ENCODE assay signal across 18 mouse cellular contexts in genomic region chr8:106147868-106148565, GRCm38 (mm10). TPM values are rescaled to one million over a fixed set of nuclear protein-coding genes. Genes with fewer than 3 reads are reported as not detected.
A peak's percentile ranks its signal among the peaks of the same experiment; 100 is the strongest.
DNase-seq lines count a peak whose midpoint lies in the region; ATAC-seq and TF ChIP-seq lines count a peak whose summit lies in the region.
"Had no signal": no experiment of that assay in that cellular context is flagged by ENCODE, and none has a peak within 500 bp of the region (broad histone marks: within the 10 kb centered on the region; RNA-seq: fewer than 3 reads in every experiment).

No protein-coding gene starts in this region.

- no peaks in the 10 kb centered on the region for H3K36me3 ChIP-seq in lung, postnatal 0 days (ENCODE audit: insufficient read depth, low read length)
- H3K36me3 ChIP-seq: G1E; midbrain, embryonic 13.5 days had no signal

- ATAC-seq in lung, postnatal 0 days = peak; percentile 23
- ATAC-seq: midbrain, embryonic 13.5 days had no signal

- peaks cover 5% of the 10 kb centered on the region; the same call in 1 of the 2 replicates for H3K4me1 ChIP-seq in lung, postnatal 0 days (ENCODE audit: insufficient read depth, low read depth, low read length)

- TF ChIP-seq EP300 in lung, postnatal 0 days (IDR thresholded peaks at IDR 0.05) = no peak

- DNase-seq in gastrocnemius, adult 2 months = peak; percentile 72
- no peak for DNase-seq in gastrocnemius, postnatal 14 days
- DNase-seq in lung, postnatal 0 days (ENCODE audit: low spot score) = peak; percentile 66
- DNase-seq in lung, postnatal 25 days (ENCODE audit: low spot score) = no peak
- peak; percentile 92 for DNase-seq in adrenal gland, adult 2 months
- DNase-seq in lung, postnatal 14 days = peak; percentile 61
- no peak for DNase-seq in right cerebral cortex, postnatal 10 days (ENCODE audit: low spot score in 2 of 2)
- no peak for DNase-seq in frontal cortex, postnatal 10 days (ENCODE audit: low spot score in 2 of 2)
- DNase-seq: B cell, adult 2 months; cerebellum, adult 8-10 months; kidney, adult 11 months; left cerebral cortex, postnatal 4 days; lung, embryonic 14.5 days; retina, postnatal 1 day; thymus, adult 2 months had no signal

- TF ChIP-seq CTCF in gastrocnemius, adult 2 months (IDR thresholded peaks at IDR 0.05) = no peak
- TF ChIP-seq CTCF in lung, postnatal 0 days (IDR thresholded peaks at IDR 0.05) = no peak

- no peak overlapping the region for H3K4me2 ChIP-seq in lung, postnatal 0 days (replicated peaks; ENCODE audit: low read depth, low read length)
- H3K4me2 ChIP-seq: hindbrain, embryonic 14.5 days; lung, embryonic 14.5 days; midbrain, embryonic 13.5 days had no signal

- peak overlapping the region; percentile 68 for H3K27ac ChIP-seq in gastrocnemius, adult 2 months
- 0 out of 2 replicates have a peak overlapping the region, but pooled peaks have one; percentile 27 for H3K27ac ChIP-seq in lung, postnatal 0 days (ENCODE audit: low read length)
- H3K27ac ChIP-seq: hindbrain, embryonic 14.5 days; midbrain, embryonic 13.5 days had no signal

- no peak overlapping the region for H3K4me3 ChIP-seq in gastrocnemius, adult 2 months
- H3K4me3 ChIP-seq in lung, postnatal 0 days (ENCODE audit: low read depth, low read length) = no peak overlapping the region
- H3K4me3 ChIP-seq: midbrain, embryonic 13.5 days had no signal

- 76% methylated on average over 6 of the region's 6 CpGs for WGBS in lung, postnatal 0 days

- no peak overlapping the region for H3K9ac ChIP-seq in lung, postnatal 0 days (replicated peaks; ENCODE audit: low read depth)
- H3K9ac ChIP-seq: hindbrain, embryonic 14.5 days; lung, embryonic 14.5 days; midbrain, embryonic 13.5 days had no signal

- intact Hi-C loops in gastrocnemius, adult 2 months (cut with DNase I) = no loop called here
- intact Hi-C loops in gastrocnemius, postnatal 14 days (cut with DNase I; ENCODE audit: low total_unique reads) = loop anchor here (10.0 kb wide), 1 partner anchor 247 kb away; no protein-coding TSS in a partner anchor

- H3K27me3 ChIP-seq in lung, postnatal 0 days (replicated peaks; ENCODE audit: insufficient read depth, low read length) = no peaks in the 10 kb centered on the region
- H3K27me3 ChIP-seq: midbrain, embryonic 13.5 days had no signal

- no peaks in the 10 kb centered on the region for H3K9me3 ChIP-seq in lung, postnatal 0 days (ENCODE audit: low read length)
- H3K9me3 ChIP-seq: G1E; midbrain, embryonic 13.5 days had no signal

RNA-seq across cellular contexts. Expression of gene Pla2g15, which starts 2.2 kb away (rescaled TPM):
- 1 to 10 TPM; 3.5 TPM for total RNA-seq in gastrocnemius, adult 2 months (2021)
- 1 to 10 TPM; 4.5 to 5.0 TPM for total RNA-seq in gastrocnemius, postnatal 14 days (2021)
- 10.6 and 10.8 TPM in 2 replicates for polyA plus RNA-seq in lung, postnatal 0 days (2015; fragmentation: Nextera tagmentation; extraction: Ambion mirVana)
- 10 to 100 TPM; 21.9 to 38.8 TPM for total RNA-seq in adrenal gland, adult 2 months (2021)
- 21.9 and 22.1 TPM in 2 replicates for polyA plus RNA-seq in adrenal gland, adult 2 months (2012; rRNA removed)

RNA-seq across cellular contexts. Expression of gene Esrp2, which starts 11.2 kb away (rescaled TPM):
- not detected for total RNA-seq in gastrocnemius, adult 2 months (2021)
- not detected for total RNA-seq in gastrocnemius, postnatal 14 days (2021)
- 38.4 and 38.6 TPM in 2 replicates for polyA plus RNA-seq in lung, postnatal 0 days (2015; fragmentation: Nextera tagmentation; extraction: Ambion mirVana)
- total RNA-seq in adrenal gland, adult 2 months (2021) = 1 to 10 TPM; 1.7 to 3.7 TPM
- 2.0 and 5.5 TPM in 2 replicates for polyA plus RNA-seq in adrenal gland, adult 2 months (2012; rRNA removed)
- total RNA-seq: G1E; left cerebral cortex, postnatal 4 days had no signal
- polyA plus RNA-seq: G1E had no signal

RNA-seq across cellular contexts. Expression of gene Slc7a6, which starts 20.6 kb away (rescaled TPM):
- 10 to 100 TPM; 10.5 to 11.5 TPM for total RNA-seq in gastrocnemius, adult 2 months (2021)
- total RNA-seq in gastrocnemius, postnatal 14 days (2021) = 1 to 10 TPM; 6.1 to 7.0 TPM
- 38.9 and 39.7 TPM in 2 replicates for polyA plus RNA-seq in lung, postnatal 0 days (2015; fragmentation: Nextera tagmentation; extraction: Ambion mirVana)
- total RNA-seq in adrenal gland, adult 2 months (2021) = 10 to 100 TPM; 27.2 to 34.0 TPM
- 17.3 and 26.5 TPM in 2 replicates for polyA plus RNA-seq in adrenal gland, adult 2 months (2012; rRNA removed)

Comparison
In these comparisons a context has a peak if more than half of its experiments do, and no peak if none do; other contexts are left out.
1. DNase-seq: peak in gastrocnemius, adult 2 months (single experiment), lung, postnatal 0 days (single experiment), adrenal gland, adult 2 months (single experiment) and lung, postnatal 14 days (single experiment); none in gastrocnemius, postnatal 14 days (single experiment), lung, postnatal 25 days (single experiment), right cerebral cortex, postnatal 10 days (0 of 2) and frontal cortex, postnatal 10 days (0 of 2).